ENCODE assay signal across 25 mouse cellular contexts in the genomic region with DNA sequence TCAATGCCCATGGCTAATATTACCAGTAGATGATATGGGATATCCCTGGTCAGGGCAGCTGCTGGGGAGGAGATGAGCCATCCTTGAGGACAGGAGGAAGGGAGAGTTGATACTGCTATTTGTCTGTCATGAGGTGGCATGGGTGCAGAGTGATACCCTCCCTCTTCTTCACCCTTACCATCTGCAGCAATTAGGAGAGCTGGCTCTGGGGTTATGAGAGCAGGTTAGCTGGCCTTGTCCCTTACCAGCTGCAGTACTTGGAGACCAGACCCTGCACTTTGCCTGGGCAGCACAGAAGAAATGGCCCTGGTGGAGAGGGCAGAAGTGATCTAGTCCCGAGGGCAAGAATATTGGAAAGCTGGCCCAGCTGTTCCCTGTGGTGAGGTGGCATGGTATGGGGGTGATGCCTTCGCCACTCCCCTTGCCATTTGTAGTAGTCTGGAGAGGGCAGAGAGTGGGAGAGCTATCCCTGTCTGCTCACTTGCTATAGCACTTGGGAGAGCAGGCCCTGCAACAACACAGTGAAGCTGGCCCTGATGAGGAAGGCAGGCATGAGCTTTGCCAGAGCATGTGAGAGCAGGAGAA.
A peak's percentile ranks its signal among the peaks of the same experiment; 100 is the strongest.
DNase-seq lines count a peak whose midpoint lies in the region; ATAC-seq and TF ChIP-seq lines count a peak whose summit lies in the region.
"Had no signal": no experiment of that assay in that cellular context is flagged by ENCODE, and none has a peak within 500 bp of the region (broad histone marks: within the 10 kb centered on the region; RNA-seq: fewer than 3 reads in every experiment).

No protein-coding gene starts in this region.

- no peaks in the 10 kb centered on the region for H3K27me3 ChIP-seq in embryonic facial prominence, embryonic 13.5 days
- no peaks in the 10 kb centered on the region for H3K27me3 ChIP-seq in embryonic facial prominence, embryonic 10.5 days (replicated peaks; ENCODE audit: low read depth, poor library complexity, severe bottlenecking)
- no peaks in the 10 kb centered on the region for H3K27me3 ChIP-seq in midbrain, embryonic 11.5 days (ENCODE audit: control insufficient read depth, insufficient read depth, low read length)
- no peaks in the 10 kb centered on the region for H3K27me3 ChIP-seq in midbrain, embryonic 13.5 days
- H3K27me3 ChIP-seq: embryonic facial prominence, embryonic 12.5 days; forebrain, embryonic 13.5 days; heart, embryonic 13.5 days; hindbrain, embryonic 12.5 days had no signal

- H3K27ac ChIP-seq in embryonic facial prominence, embryonic 13.5 days: no peak overlapping the region
- H3K27ac ChIP-seq in embryonic facial prominence, embryonic 10.5 days (replicated peaks): no peak overlapping the region
- peak overlapping the region; percentile 43; the same call in 1 of the 2 replicates for H3K27ac ChIP-seq in layer of hippocampus, adult 2 months
- no peak overlapping the region for H3K27ac ChIP-seq in midbrain, embryonic 11.5 days (ENCODE audit: low read depth, low read length)
- no peak overlapping the region for H3K27ac ChIP-seq in midbrain, embryonic 13.5 days
- H3K27ac ChIP-seq: embryonic facial prominence, embryonic 12.5 days; forebrain, embryonic 13.5 days; heart, embryonic 13.5 days; hindbrain, embryonic 12.5 days had no signal

- DNase-seq in embryonic facial prominence, embryonic 10.5 days (ENCODE audit: low spot score): no peak
- DNase-seq in layer of hippocampus, adult 2 months (ENCODE audit: low spot score in 2 of 2): no peak
- DNase-seq in layer of hippocampus, adult 18-20 months (ENCODE audit: low spot score in 2 of 2): no peak
- DNase-seq in midbrain, embryonic 11.5 days (ENCODE audit: low spot score, missing footprints): peak; percentile 12
- DNase-seq in heart, postnatal 10 days: no peak
- DNase-seq: adrenal gland, adult 8-10 months; adrenal gland, postnatal 36 days; B cell, adult 2 months; cerebellum, adult 11 months; cerebellum, adult 8-10 months; cerebellum, postnatal 14 days; embryo, embryonic 11 days; gastrocnemius, postnatal 36 days; heart, adult 11 months; heart, postnatal 4 days had no signal

- no peaks in the 10 kb centered on the region for H3K9me3 ChIP-seq in embryonic facial prominence, embryonic 13.5 days
- no peaks in the 10 kb centered on the region for H3K9me3 ChIP-seq in embryonic facial prominence, embryonic 10.5 days
- H3K9me3 ChIP-seq in midbrain, embryonic 11.5 days (ENCODE audit: control insufficient read depth, low read length): no peaks in the 10 kb centered on the region
- no peaks in the 10 kb centered on the region for H3K9me3 ChIP-seq in midbrain, embryonic 13.5 days
- H3K9me3 ChIP-seq: embryonic facial prominence, embryonic 12.5 days; forebrain, embryonic 13.5 days; G1E; heart, embryonic 13.5 days; hindbrain, embryonic 12.5 days had no signal

- WGBS in embryonic facial prominence, embryonic 13.5 days: 83% methylated on average over 2 of the region's 2 CpGs
- 69% methylated on average over 2 of the region's 2 CpGs for WGBS in embryonic facial prominence, embryonic 10.5 days
- WGBS in midbrain, embryonic 11.5 days: 89% methylated on average over 2 of the region's 2 CpGs
- 81% methylated on average over 2 of the region's 2 CpGs for WGBS in midbrain, embryonic 13.5 days

- intact Hi-C loops in heart, postnatal 10 days (cut with DNase I): no loop called here

- H3K4me2 ChIP-seq in embryonic facial prominence, embryonic 13.5 days: no peak overlapping the region
- H3K4me2 ChIP-seq in midbrain, embryonic 11.5 days: no peak overlapping the region
- H3K4me2 ChIP-seq in midbrain, embryonic 13.5 days (replicated peaks): no peak overlapping the region
- H3K4me2 ChIP-seq: embryonic facial prominence, embryonic 12.5 days; forebrain, embryonic 13.5 days; heart, embryonic 13.5 days; hindbrain, embryonic 12.5 days had no signal

- no peaks in the 10 kb centered on the region for H3K4me1 ChIP-seq in embryonic facial prominence, embryonic 13.5 days
- no peaks in the 10 kb centered on the region for H3K4me1 ChIP-seq in embryonic facial prominence, embryonic 10.5 days
- H3K4me1 ChIP-seq in midbrain, embryonic 11.5 days (ENCODE audit: control insufficient read depth, insufficient read depth, low read length): no peaks in the 10 kb centered on the region
- H3K4me1 ChIP-seq in midbrain, embryonic 13.5 days (replicated peaks): no peaks in the 10 kb centered on the region
- H3K4me1 ChIP-seq: embryonic facial prominence, embryonic 12.5 days; forebrain, embryonic 13.5 days; heart, embryonic 13.5 days; hindbrain, embryonic 12.5 days had no signal

- H3K36me3 ChIP-seq in embryonic facial prominence, embryonic 13.5 days: no peaks in the 10 kb centered on the region
- H3K36me3 ChIP-seq in embryonic facial prominence, embryonic 10.5 days (replicated peaks): no peaks in the 10 kb centered on the region
- no peaks in the 10 kb centered on the region for H3K36me3 ChIP-seq in midbrain, embryonic 11.5 days (ENCODE audit: control insufficient read depth, insufficient read depth, low read length)
- no peaks in the 10 kb centered on the region for H3K36me3 ChIP-seq in midbrain, embryonic 13.5 days
- H3K36me3 ChIP-seq: embryonic facial prominence, embryonic 12.5 days; G1E; heart, embryonic 13.5 days; hindbrain, embryonic 12.5 days had no signal

- no peak for TF ChIP-seq CTCF in layer of hippocampus, adult 2 months (conservative IDR thresholded peaks at IDR 0.05)

- H3K9ac ChIP-seq in embryonic facial prominence, embryonic 13.5 days: no peak overlapping the region
- no peak overlapping the region for H3K9ac ChIP-seq in midbrain, embryonic 11.5 days (ENCODE audit: low read length)
- no peak overlapping the region for H3K9ac ChIP-seq in midbrain, embryonic 13.5 days (replicated peaks)
- H3K9ac ChIP-seq: embryonic facial prominence, embryonic 12.5 days; forebrain, embryonic 13.5 days; forebrain, postnatal 0 days; heart, embryonic 13.5 days; hindbrain, embryonic 12.5 days had no signal

- ATAC-seq in embryonic facial prominence, embryonic 13.5 days (ENCODE audit: insufficient number of reproducible peaks, insufficient read depth, low FRiP score, low TSS enrichment, low read depth): peak; percentile 48; the same call in 1 of the 2 replicates
- ATAC-seq in midbrain, embryonic 11.5 days (ENCODE audit: low FRiP score): no peak
- ATAC-seq in midbrain, embryonic 13.5 days: no peak
- ATAC-seq: CD4-positive, CD25-positive, alpha-beta regulatory T cell, adult 4 months; forebrain, embryonic 13.5 days; forebrain, postnatal 0 days; hindbrain, embryonic 16.5 days had no signal

- no peak overlapping the region for H3K4me3 ChIP-seq in embryonic facial prominence, embryonic 13.5 days
- no peak overlapping the region for H3K4me3 ChIP-seq in embryonic facial prominence, embryonic 10.5 days
- H3K4me3 ChIP-seq in layer of hippocampus, adult 2 months: no peak overlapping the region
- H3K4me3 ChIP-seq in midbrain, embryonic 11.5 days (ENCODE audit: low read depth, low read length): no peak overlapping the region
- no peak overlapping the region for H3K4me3 ChIP-seq in midbrain, embryonic 13.5 days (replicated peaks)
- H3K4me3 ChIP-seq: embryonic facial prominence, embryonic 12.5 days; forebrain, embryonic 13.5 days; heart, embryonic 13.5 days; hindbrain, embryonic 12.5 days had no signal
